Mouse (Mus musculus) kidney, postnatal 14 days (tissue): ENCODE results near the gene Mrps27.
"Not testable (repeated sequence)": the region's sequence is repeated elsewhere in the genome, so short reads cannot be mapped to it uniquely, and the experiment has no call there.

Experiments used
- DNase-seq: peaks from one replicate; pipeline ENCODE4 v3.0.0; 2022; ENCODE audit warnings: mixed read lengths

Gene Mrps27

GRCm38 (mm10) chr13:99344599-99345575 lies at the start of gene Mrps27, which contains the start of gene Ptcd2:
Gene Mrps27, plus strand, starts transcription at chr13:99344786.
Gene Ptcd2, minus strand, starts transcription at chr13:99344705.
- peak; percentile 98 for DNase-seq

- DNase-seq: no peak
These were observed 44.7 kb upstream of the Mrps27 start for GRCm38 (mm10) chr13:99299921-99300320.

DNA sequence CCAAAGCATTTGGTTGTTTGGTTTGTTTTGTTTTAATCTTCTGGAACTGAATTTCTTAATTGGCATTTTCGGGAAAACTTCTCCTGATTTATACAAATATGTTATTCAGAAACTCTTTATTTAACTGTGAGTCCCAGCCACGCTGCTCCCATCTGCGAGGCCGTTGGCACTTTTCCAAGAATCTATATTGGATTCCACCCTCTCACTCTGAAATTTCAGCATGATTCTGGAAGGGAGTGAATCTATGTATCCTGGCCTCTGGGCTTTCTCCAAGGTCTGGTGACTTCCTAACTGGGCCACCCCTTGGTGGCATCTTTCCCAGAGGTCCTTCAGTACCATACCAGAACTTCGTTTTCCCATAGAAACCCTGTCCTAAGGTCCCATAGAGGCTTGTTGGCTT lies 40.7 kb upstream of the Mrps27 start:
- DNase-seq: no peak

DNA sequence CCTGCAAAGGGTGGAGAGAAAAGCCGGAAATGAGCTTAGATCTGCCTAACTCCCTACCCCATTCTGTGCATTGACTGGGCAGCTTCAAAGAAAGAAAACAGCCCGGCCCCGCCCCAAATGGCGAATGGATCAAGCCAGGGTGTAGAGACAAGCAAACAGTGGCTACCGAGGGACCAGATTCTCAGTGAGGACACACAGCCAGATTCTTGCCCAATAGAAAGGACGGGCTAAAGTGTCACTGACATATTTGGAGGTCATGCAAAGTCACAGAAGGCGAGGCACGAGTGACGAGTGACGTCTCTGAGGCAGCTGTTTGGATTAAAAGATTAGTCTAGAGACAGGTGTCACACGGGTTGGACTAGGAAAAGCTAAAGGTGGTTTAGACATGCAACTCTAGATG lies 40.2 kb upstream of the Mrps27 start:
- no peak for DNase-seq

GRCm38 (mm10) chr13:99305186-99305585 lies 39.4 kb upstream of the Mrps27 start:
- DNase-seq: no peak

- DNase-seq: no peak
These were observed 38.4 kb upstream of the Mrps27 start for GRCm38 (mm10) chr13:99306164-99306563.

DNA sequence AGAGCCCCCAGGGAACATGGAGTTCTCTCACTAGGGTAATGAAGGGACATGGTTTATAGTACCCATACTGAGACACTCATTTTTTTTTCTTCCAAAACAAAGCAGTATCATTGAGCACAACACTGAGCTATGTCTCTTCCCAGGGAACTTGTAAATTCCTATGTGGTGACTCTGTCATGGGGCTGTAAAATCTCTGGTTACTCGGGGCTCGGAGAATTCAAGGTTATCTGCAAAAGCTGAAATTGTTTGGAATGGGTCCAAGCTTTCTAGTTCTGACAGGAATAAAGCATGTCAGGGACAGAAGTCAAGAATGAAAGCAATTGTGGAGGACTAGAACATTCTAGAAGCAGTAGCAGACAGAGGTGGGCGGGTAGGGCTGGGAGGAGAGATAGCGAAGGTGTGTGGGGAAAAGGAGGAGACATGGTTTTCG lies 36.6 kb upstream of the Mrps27 start:
- peak; percentile 65 for DNase-seq

- no peak for DNase-seq
These were observed 36.2 kb upstream of the Mrps27 start for GRCm38 (mm10) chr13:99308393-99308792.

GRCm38 (mm10) chr13:99314098-99314497 lies 30.5 kb upstream of the Mrps27 start:
- no peak for DNase-seq

DNA sequence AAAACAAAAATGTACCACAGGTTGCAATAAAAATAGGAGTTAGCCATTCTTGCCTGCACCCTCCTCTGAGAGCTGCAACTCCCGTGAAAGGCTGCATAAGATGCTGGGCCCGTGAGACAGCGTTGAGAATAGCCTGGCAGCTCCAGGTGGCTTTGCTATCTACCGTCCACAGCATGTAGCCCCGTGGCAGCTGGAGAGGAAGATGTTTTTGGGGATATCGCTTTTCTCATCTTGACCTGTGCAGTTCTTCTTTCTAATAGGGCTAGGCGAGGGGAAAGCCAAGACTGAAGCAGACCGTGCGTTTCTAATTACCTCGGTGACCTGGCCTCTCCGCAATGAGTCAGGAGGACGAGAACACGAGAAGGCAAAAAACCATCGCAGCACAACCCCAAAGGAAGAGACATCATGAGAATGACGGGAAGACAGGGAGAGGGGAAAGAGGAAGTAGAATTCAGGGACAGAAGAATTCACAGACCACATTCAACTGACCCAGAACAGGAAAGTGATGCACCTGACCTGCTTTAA lies 29.9 kb upstream of the Mrps27 start:
- DNase-seq: no peak

- no peak for DNase-seq
These were observed 28.2 kb upstream of the Mrps27 start for GRCm38 (mm10) chr13:99316366-99316765.

DNA sequence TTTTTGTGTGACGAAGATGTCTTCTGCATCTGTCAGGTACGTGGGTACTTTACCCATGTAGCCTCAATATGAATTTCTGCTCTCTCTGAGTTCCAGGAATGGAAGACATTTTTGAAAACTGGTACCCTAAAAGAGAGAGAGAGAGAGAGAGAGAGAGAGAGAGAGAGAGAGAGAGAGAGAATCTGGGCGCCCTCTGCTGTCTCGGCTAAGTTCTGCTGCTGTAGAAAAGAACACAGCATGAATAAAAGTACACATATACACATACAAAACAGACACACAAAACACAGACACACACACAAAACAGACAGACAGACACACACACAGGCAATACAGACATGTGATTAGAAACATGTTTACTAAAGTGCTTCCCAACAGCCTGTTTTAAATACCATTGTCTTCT lies 27.5 kb upstream of the Mrps27 start:
- DNase-seq: peak; percentile 61

GRCm38 (mm10) chr13:99320453-99320852 lies 24.1 kb upstream of the Mrps27 start:
- DNase-seq: no peak

- DNase-seq: not testable (repeated sequence)
These were observed 21.7 kb upstream of the Mrps27 start for GRCm38 (mm10) chr13:99322915-99323314.

GRCm38 (mm10) chr13:99323632-99324336 lies 20.8 kb upstream of the Mrps27 start:
- no peak for DNase-seq

GRCm38 (mm10) chr13:99324337-99324685 lies 20.3 kb upstream of the Mrps27 start:
- not testable (repeated sequence) for DNase-seq

DNA sequence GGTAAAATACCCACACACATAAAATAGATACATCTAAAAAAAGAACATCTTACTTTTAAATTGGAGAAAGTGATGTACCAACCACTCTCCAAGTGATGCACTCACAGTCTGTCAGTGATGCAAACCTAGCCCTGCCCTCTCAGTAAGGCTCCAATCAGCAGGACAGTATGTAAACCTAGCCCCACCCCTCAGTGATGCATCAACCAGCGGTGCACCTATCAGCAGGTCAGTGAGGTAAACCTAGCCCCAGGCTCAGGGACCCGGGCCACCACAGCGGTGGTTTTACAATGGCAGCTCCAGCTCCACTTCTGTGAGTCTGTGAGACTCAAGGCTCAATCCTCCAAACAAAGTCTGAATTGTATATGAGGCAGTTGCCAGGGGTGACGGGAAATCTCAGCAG lies 13.3 kb upstream of the Mrps27 start:
- no peak for DNase-seq

DNA sequence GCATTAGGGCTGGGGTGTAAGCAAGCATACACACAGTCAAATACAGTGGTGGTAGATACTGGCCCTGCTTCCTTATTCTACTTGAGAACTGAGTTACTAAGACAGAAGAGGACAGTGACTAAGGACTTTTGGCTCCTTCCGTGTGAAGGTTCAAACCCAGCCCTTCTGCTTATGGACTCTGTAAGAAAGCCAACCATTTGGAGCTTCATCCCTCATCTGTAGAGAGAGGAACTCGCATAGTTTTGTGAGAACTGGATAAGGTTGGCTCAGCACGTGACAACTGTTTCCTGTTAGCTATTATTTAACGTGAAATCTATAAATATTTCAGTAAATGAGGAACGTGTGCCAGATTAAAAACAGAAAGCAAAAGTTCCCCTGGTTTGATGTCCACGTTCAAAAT lies 7.1 kb upstream of the Mrps27 start:
- no peak for DNase-seq

DNA sequence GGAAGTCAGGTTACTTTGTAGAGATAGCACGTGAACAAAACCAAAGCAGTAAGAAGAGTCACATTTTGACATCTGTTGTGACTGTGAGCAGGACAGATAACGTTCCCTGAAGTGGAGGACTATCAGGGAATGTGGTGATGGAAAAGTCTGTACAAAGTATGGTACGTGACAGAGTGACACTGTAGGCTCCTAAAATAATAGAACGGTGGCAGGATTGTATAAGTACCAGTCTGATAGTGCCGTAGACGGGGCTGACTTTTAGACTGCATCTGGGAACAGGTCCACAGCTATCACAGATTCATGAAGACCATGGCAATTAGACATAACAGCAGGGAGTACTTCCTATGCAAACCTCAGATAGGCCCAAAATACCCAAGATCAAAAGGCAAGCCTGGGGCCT lies 3.1 kb upstream of the Mrps27 start:
- no peak for DNase-seq

GRCm38 (mm10) chr13:99343876-99344598 lies 549 bp upstream of the Mrps27 start:
- DNase-seq: peak; percentile 12

GRCm38 (mm10) chr13:99350009-99350408 lies 5.4 kb downstream of the Mrps27 start:
- DNase-seq: no peak

DNA sequence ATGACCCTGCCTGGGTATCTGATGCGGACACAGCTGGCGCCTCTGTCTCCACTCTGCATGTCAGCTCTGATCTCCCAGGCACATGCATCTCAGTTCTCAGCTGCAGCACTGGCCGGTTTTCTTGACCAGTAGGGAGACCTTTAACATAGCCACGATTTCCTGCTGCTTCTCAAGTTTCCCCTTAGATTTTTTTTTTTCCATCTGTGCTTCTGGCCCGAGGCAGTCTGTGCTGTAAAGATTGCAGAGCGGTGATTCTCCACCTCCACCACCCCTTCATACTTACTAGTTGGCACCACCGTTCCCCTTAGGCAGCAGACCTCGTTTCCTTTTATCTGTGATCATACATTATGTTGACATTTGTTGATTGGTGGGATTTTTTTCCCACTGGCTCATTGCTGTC lies 6.6 kb downstream of the Mrps27 start:
- no peak for DNase-seq

DNA sequence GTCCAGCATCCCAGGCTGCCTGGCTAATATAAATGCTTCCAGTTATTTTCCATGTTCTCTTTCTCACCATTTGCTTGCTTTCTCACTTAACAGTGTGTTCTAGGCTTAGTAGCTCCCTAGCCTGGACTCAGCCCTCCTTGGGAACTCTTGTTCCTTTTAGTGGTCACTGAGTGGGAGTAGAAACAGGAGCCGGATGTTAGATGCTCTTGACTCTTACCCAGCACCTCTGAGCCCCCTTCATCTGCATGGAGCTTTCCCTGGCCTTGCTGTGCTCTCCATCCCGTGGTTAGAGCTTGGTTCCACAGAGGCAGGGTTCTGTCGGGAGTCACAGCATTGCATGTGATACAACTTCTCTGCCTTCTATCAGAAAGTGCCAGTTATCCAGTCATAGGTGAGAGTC lies 7.0 kb downstream of the Mrps27 start:
- DNase-seq: no peak
